Mouse (Mus musculus): ENCODE measurements around the gene Apol9b.

The Apol9b gene

GRCm38 (mm10) chr15:77774303-77774702, 45.5 kb downstream of the Apol9b start:
- intact Hi-C loops (cut with DNase I): no loop called here

GRCm38 (mm10) chr15:77775186-77775963, 46.5 kb downstream of the Apol9b start:
- intact Hi-C loops (cut with DNase I): loop anchor here (5.0 kb wide), 1 partner anchor 142 kb away; no protein-coding TSS in a partner anchor

- intact Hi-C loops (cut with DNase I): loop anchor here (10.0 kb wide), 1 partner anchor 62 kb away; the partner anchor contains the start of gene Myh9
Measured at GRCm38 (mm10) chr15:77782449-77783014, 53.7 kb downstream of the Apol9b start.

- intact Hi-C loops (cut with DNase I): loop anchor here (10.0 kb wide), 1 partner anchor 61 kb away; the partner anchor contains the start of gene Myh9
Measured at GRCm38 (mm10) chr15:77784039-77784824, 55.4 kb downstream of the Apol9b start.

- intact Hi-C loops (cut with DNase I): loop anchor here (10.0 kb wide), 1 partner anchor 59 kb away; the partner anchor contains the start of gene Myh9
Measured at GRCm38 (mm10) chr15:77785807-77786206, 57.0 kb downstream of the Apol9b start.
